Mouse (Mus musculus): ENCODE results near the gene Ces1c. TPM values are rescaled to one million over a fixed set of nuclear protein-coding genes. Genes with fewer than 3 reads are reported as not detected.

Ces1c gene
- polyA plus RNA-seq, 1 experiment from 2014 or later, result not detected

DNA sequence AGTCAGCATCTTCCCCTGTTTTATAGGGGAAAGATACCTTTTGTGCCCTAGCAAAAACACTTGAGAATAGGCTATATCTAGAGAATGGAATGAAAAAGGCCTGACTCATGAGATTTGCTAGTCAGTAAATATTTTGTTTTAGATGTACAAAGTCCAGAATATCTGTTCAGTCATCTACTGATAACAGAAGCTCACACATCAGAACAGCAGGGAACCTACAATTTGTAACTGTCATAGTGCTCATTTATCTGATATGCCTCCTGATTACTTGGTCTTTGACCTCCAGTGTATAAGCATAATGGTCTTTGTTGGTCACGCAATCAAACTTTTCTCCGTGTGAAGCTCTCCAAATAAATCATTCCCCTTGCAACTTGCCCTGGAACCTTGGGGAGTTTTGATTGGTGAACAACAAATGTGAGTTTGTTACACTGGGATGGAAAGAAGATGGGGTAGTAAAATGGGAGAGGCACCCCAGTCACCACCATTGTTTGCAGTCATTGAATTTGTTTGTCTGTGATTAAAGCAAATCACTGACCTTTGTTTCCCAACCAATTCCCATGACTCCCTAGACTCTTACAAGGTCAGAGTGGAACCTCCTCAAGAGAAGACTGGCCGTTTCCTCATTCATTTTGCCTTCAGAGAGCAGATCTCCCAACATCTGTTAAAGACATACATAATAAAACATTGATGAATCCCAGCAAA is 67.5 kb downstream of the Ces1c start:
- no peak for ATAC-seq (ENCODE audit: low FRiP score)
- no peaks in the 10 kb centered on the region for H3K9me3 ChIP-seq (ENCODE audit: control insufficient read depth, low read length)
- no peaks in the 10 kb centered on the region for H3K4me1 ChIP-seq (replicated peaks; ENCODE audit: control insufficient read depth, insufficient read depth, low read length)
- no peak overlapping the region for H3K4me2 ChIP-seq (replicated peaks; ENCODE audit: low read depth, low read length)
- H3K9ac ChIP-seq (ENCODE audit: low read depth, low read length), result no peak overlapping the region
- 42% methylated on average over 3 of the region's 3 CpGs for WGBS
- DNase-seq (ENCODE audit: low spot score), result no peak
- H3K36me3 ChIP-seq (ENCODE audit: control insufficient read depth, insufficient read depth, low read length), result no peaks in the 10 kb centered on the region
- no peak overlapping the region for H3K27ac ChIP-seq (ENCODE audit: low read depth, low read length)
- no peak overlapping the region for H3K4me3 ChIP-seq (ENCODE audit: low read depth, low read length)
- H3K27me3 ChIP-seq (ENCODE audit: control insufficient read depth, insufficient read depth, low read length), result no peaks in the 10 kb centered on the region

DNA sequence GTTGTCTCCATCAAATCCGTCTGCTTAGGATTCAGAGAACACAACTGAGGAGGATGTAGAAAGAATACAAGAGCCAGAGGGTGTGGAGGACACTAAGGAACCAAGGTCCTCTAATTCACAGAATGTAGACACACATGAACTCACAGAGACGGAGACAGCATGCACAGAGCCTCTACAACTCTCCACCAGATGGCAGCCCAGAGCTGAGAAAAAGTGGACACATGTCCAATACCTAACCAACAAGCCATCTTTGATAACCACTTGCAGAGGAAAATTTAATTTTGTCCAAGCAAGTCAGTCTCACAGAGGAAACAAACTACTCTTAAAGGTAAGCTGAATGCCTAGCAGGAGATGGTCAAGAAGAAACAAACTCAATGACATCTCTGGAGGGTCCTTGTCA is 71.9 kb downstream of the Ces1c start:
- Histone ChIP-seq H3K9me3 (ENCODE audit: control insufficient read depth, low read length) (no peaks in the 10 kb centered on the region), H3K27me3 (ENCODE audit: control insufficient read depth, insufficient read depth, low read length) (no peaks in the 10 kb centered on the region), H3K36me3 (ENCODE audit: control insufficient read depth, insufficient read depth, low read length) (no peaks in the 10 kb centered on the region), H3K4me1 (replicated peaks; ENCODE audit: control insufficient read depth, insufficient read depth, low read length) (no peaks in the 10 kb centered on the region), H3K4me3 (ENCODE audit: low read depth, low read length) (no peak overlapping the region), H3K27ac (ENCODE audit: low read depth, low read length) (no peak overlapping the region), H3K9ac (ENCODE audit: low read depth, low read length) (no peak overlapping the region), H3K4me2 (replicated peaks; ENCODE audit: low read depth, low read length) (no peak overlapping the region)
- WGBS, result 26% methylated on average over 2 of the region's 2 CpGs
- peak; percentile 82 for DNase-seq (ENCODE audit: low spot score)
- no peak for ATAC-seq (ENCODE audit: low FRiP score)

DNA sequence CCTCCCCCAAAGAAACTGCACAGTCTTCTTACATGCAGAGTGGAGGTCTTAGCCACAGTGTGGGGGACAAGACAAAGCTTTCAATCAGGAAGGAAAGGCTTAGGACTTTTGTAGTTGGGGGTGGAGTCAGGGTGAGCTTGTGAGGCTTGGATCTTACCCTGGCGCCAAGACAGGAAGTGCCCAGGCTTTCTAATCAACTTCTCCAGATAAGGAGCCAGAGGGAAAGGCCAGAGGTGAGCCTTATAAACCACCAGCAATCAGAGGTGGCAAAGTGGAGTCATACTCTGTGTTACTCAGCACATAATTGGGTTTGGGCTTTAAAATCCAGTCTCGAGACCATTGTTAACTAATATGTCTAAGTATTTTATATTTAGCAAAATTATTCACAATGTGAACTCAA is 75.8 kb downstream of the Ces1c start:
- no peak for ATAC-seq (ENCODE audit: low FRiP score)
- H3K4me2 ChIP-seq (replicated peaks; ENCODE audit: low read depth, low read length), result no peak overlapping the region
- H3K9me3 ChIP-seq (ENCODE audit: control insufficient read depth, low read length), result no peaks in the 10 kb centered on the region
- no peak overlapping the region for H3K27ac ChIP-seq (ENCODE audit: low read depth, low read length)
- H3K36me3 ChIP-seq (ENCODE audit: control insufficient read depth, insufficient read depth, low read length), result no peaks in the 10 kb centered on the region
- DNase-seq (ENCODE audit: low spot score), result no peak
- no peak overlapping the region for H3K4me3 ChIP-seq (ENCODE audit: low read depth, low read length)
- 76% methylated on average over 2 of the region's 2 CpGs for WGBS
- H3K27me3 ChIP-seq (ENCODE audit: control insufficient read depth, insufficient read depth, low read length), result no peaks in the 10 kb centered on the region
- no peaks in the 10 kb centered on the region for H3K4me1 ChIP-seq (replicated peaks; ENCODE audit: control insufficient read depth, insufficient read depth, low read length)
- H3K9ac ChIP-seq (ENCODE audit: low read depth, low read length), result no peak overlapping the region

Other genes with a start within 250 kb of the Ces1c start
- gene Capns2, start 229.9 kb downstream of the Ces1c start, polyA plus RNA-seq (2014; fragmentation: Nextera tagmentation; extraction: Ambion mirVana), result 0.25 TPM in 1 of 2 replicates, not detected in the other
- 0.19 and 0.49 TPM in 2 replicates for gene Slc6a2, start 171.2 kb downstream of the Ces1c start, polyA plus RNA-seq (2014; fragmentation: Nextera tagmentation; extraction: Ambion mirVana)
- gene Ces1a, start 83.1 kb downstream of the Ces1c start, polyA plus RNA-seq (2014; fragmentation: Nextera tagmentation; extraction: Ambion mirVana), result not detected in 2 replicates
- gene Ces1b, start 51.3 kb downstream of the Ces1c start, polyA plus RNA-seq (2014; fragmentation: Nextera tagmentation; extraction: Ambion mirVana), result not detected in 2 replicates
- 0.53 TPM in 1 of 2 replicates, not detected in the other for gene Ces1d, start 66.6 kb upstream of the Ces1c start, polyA plus RNA-seq (2014; fragmentation: Nextera tagmentation; extraction: Ambion mirVana)
- gene Ces1e, start 98.3 kb upstream of the Ces1c start, polyA plus RNA-seq (2014; fragmentation: Nextera tagmentation; extraction: Ambion mirVana), result not detected in 2 replicates
- not detected in 2 replicates for gene Ces1f, start 148.5 kb upstream of the Ces1c start, polyA plus RNA-seq (2014; fragmentation: Nextera tagmentation; extraction: Ambion mirVana)
- not detected in 2 replicates for gene Ces1g, start 206.0 kb upstream of the Ces1c start, polyA plus RNA-seq (2014; fragmentation: Nextera tagmentation; extraction: Ambion mirVana)
- gene Ces1h, start 248.4 kb upstream of the Ces1c start, polyA plus RNA-seq (2014; fragmentation: Nextera tagmentation; extraction: Ambion mirVana), result not detected in 2 replicates

Measured in hindbrain, embryonic 11.5 days (tissue).